Mouse (Mus musculus) heart, embryonic 14.5 days (tissue): Measurements from ENCODE around the gene Pcx. TPM values are rescaled to one million over a fixed set of nuclear protein-coding genes. Genes with fewer than 3 reads are reported as not detected.
"Not testable (repeated sequence)": the region's sequence is repeated elsewhere in the genome, so short reads cannot be mapped to it uniquely, and the experiment has no call there.

Experiments
- ATAC-seq: fragments of 200-750 bp; cut with Nextera tagmentation; 2 replicates; pipeline ENCODE4 v1.8.0; 2017; ENCODE audit warnings: low read depth, moderate TSS enrichment; ENCODE audit not compliant: insufficient number of reproducible peaks, insufficient read depth, low FRiP score
- H3K27ac ChIP-seq, 2 experiments: fragments of 200-500 bp in 1 of 2; fragments of 300-500 bp in 1 of 2; sonication (generic) in 1 of 2; replicated peaks in 1 of 2; 2 replicates each; pipeline ENCODE4 v1.5.1; 2012 to 2014; ENCODE audit warnings: low read depth in 2 of 2, low read length in 2 of 2, control low read depth in 1 of 2, mild to moderate bottlenecking in 1 of 2, mixed read lengths in 1 of 2; ENCODE audit not compliant: control insufficient read depth in 1 of 2, insufficient read depth in 1 of 2
- H3K27me3 ChIP-seq: fragments of 300-500 bp; sonication (generic); 2 replicates; pipeline ENCODE4 v1.6.1; 2014; ENCODE audit warnings: mild to moderate bottlenecking, low read length, control low read depth; ENCODE audit not compliant: control insufficient read depth, insufficient read depth
- H3K36me3 ChIP-seq: fragments of 300-500 bp; sonication (generic); 2 replicates; pipeline ENCODE4 v1.6.1; 2014; ENCODE audit warnings: mild to moderate bottlenecking, control low read depth, low read length, mixed read lengths; ENCODE audit not compliant: control insufficient read depth, insufficient read depth
- H3K4me1 ChIP-seq, 2 experiments: fragments of 200-500 bp in 1 of 2; fragments of 300-500 bp in 1 of 2; sonication (generic) in 1 of 2; 2 replicates each; pipeline ENCODE4 v1.6.1; 2012 to 2014; ENCODE audit warnings: low read length in 2 of 2, control low read depth in 1 of 2, mixed read lengths in 1 of 2; ENCODE audit not compliant: control insufficient read depth in 2 of 2, insufficient read depth in 2 of 2
- H3K4me2 ChIP-seq: fragments of 300-500 bp; sonication (generic); 2 replicates; pipeline ENCODE4 v1.6.1; 2014; ENCODE audit warnings: mild to moderate bottlenecking, low read length
- H3K4me3 ChIP-seq, 2 experiments: fragments of 200-500 bp in 1 of 2; fragments of 300-500 bp in 1 of 2; sonication (generic) in 1 of 2; 2 replicates each; pipeline ENCODE4 v1.5.1; 2012 to 2014; ENCODE audit warnings: low read length in 2 of 2, mild to moderate bottlenecking in 2 of 2, control low read depth in 1 of 2, low read depth in 1 of 2, moderate library complexity in 1 of 2; ENCODE audit not compliant: control insufficient read depth in 1 of 2, insufficient read depth in 1 of 2
- H3K9ac ChIP-seq: fragments of 300-500 bp; sonication (generic); 2 replicates; pipeline ENCODE4 v1.6.1; 2014; ENCODE audit warnings: mild to moderate bottlenecking, low read length
- H3K9me3 ChIP-seq: fragments of 300-500 bp; sonication (generic); 2 replicates; pipeline ENCODE4 v1.6.1; 2016; ENCODE audit warnings: low read length, control low read depth; ENCODE audit not compliant: control insufficient read depth
- WGBS: fragments of 180-500 bp; shearing (Covaris S2); extraction: QIAGEN DNeasy Blood & Tissue Kit; methylation state at CpG from one replicate; pipeline ENCODE4 v1.1.7; 2014; 5-methylcytosine and 5-hydroxymethylcytosine counted together
- polyA plus RNA-seq: library from polyadenylated mRNA; unstranded; fragments of >200 nt; fragmentation: Nextera tagmentation; extraction: Ambion mirVana; gene quantifications from 2 replicates; pipeline ENCODE4 v1.2.1, GENCODE M21; 2014

Pcx gene
- polyA plus RNA-seq, 1 experiment from 2014 or later: 8.7 TPM

DNA sequence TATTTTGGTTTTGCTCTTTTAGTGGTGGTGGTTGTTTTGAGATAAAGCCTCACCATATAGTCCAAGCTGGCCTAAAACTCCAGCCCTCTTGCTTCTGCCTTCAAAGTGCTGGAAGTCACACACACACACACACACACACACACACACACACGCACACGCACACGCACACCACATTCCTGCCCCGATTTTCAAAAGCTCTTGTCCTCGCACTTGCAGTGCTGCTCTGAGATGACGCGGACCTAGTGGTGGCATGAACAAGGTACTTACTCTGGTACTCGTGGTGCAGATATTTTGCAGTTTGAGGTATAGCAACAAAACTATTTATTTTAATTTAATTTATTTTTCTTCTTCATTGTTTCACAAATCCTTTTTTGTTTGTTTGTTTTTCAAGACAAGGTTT, 62.2 kb downstream of the Pcx start:
- Histone ChIP-seq H3K4me3 (no peak overlapping the region), H3K27ac (no peak overlapping the region), H3K4me1 (peaks cover 7 to 10% of the 10 kb centered on the region in 2 experiments; a peak in 3 of 4 replicates), H3K9me3 (no peaks in the 10 kb centered on the region), H3K27me3 (no peaks in the 10 kb centered on the region), H3K9ac (no peak overlapping the region), H3K36me3 (no peaks in the 10 kb centered on the region), H3K4me2 (no peak overlapping the region)
- 82% methylated on average over 8 of the region's 8 CpGs for WGBS
- ATAC-seq: no peak

DNA sequence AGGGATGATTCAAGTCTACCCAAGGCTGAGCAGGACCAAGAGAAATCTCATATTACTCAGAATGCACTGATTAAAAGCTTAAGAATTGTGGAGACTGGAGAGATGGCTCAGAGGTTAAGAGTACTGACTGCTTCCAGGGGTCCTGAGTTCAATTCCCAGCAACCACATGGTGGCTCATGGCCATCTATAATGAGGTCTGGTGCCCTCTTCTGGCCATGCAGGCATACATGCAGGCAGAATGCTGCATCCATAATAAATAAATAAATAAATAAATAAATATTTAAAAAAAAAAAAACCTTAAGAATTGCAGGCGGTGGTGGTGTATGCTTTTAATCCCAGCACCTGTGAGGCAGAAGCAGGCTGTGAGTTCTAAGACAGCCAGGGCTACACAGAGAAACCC, 63.0 kb downstream of the Pcx start:
- no peaks in the 10 kb centered on the region for H3K36me3 ChIP-seq

DNA sequence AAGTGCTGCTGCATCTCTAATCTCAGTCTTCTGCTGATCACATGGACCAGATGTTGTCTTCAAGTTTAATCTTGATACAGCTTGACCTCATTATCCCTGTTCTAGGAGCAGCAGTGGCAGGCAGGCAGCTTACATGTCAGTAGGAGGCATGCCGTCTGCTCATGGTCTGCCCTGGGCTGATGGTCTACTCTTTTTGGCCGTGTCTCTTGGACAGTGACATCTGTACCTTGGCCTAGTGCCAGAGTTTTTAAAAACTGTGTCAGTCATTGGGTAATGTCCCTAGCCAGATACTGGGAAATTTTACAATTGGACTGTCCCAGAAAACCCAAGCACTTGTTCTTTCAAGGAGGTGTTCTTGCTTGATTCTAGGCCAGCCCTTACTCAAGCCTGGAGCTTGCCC, 68.5 kb downstream of the Pcx start:
- no peak overlapping the region for H3K4me3 ChIP-seq
- H3K27ac ChIP-seq: no peak overlapping the region
- H3K27me3 ChIP-seq: no peaks in the 10 kb centered on the region
- no peak for ATAC-seq
- no peak overlapping the region for H3K9ac ChIP-seq
- WGBS: 40% methylated on average over 2 of the region's 2 CpGs
- H3K4me1 ChIP-seq: no peaks in the 10 kb centered on the region
- H3K4me2 ChIP-seq: no peak overlapping the region
- no peaks in the 10 kb centered on the region for H3K9me3 ChIP-seq
- no peaks in the 10 kb centered on the region for H3K36me3 ChIP-seq

More for the DNA sequence above, 63.0 kb downstream of the Pcx start:
- Histone ChIP-seq H3K27me3 (no peaks in the 10 kb centered on the region), H3K4me3 (no peak overlapping the region), H3K4me1 (peaks cover 4 to 7% of the 10 kb centered on the region in 2 experiments; a peak in 3 of 4 replicates), H3K27ac (no peak overlapping the region), H3K9me3 (no peaks in the 10 kb centered on the region), H3K9ac (no peak overlapping the region), H3K4me2 (no peak overlapping the region)
- WGBS: 89% methylated on average over 1 of the region's 1 CpGs
- ATAC-seq: no peak

DNA sequence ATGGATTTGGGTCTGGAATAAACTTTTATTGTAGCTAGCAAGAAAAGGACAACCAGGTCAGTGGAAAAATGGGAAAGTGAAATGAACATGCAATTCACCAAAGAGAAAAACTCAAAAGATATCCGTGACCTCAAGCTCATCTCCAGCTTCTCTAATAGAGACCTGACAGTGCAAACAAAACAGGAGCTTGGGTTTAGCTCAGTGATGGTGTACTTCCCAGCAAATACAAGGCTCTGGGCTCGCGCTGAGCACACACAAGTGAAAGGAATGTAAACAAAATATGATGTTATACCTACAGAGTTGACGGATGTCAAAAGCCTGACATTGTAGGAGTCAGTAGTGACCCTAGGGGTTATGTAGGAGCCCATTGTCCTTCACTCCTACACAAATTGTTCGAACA, 69.0 kb downstream of the Pcx start:
- Histone ChIP-seq H3K27me3 (no peaks in the 10 kb centered on the region), H3K4me2 (no peak overlapping the region), H3K9ac (no peak overlapping the region), H3K9me3 (no peaks in the 10 kb centered on the region), H3K27ac (no peak overlapping the region), H3K4me3 (no peak overlapping the region), H3K36me3 (no peaks in the 10 kb centered on the region), H3K4me1 (no peaks in the 10 kb centered on the region)
- no peak for ATAC-seq
- WGBS: 77% methylated on average over 5 of the region's 5 CpGs

DNA sequence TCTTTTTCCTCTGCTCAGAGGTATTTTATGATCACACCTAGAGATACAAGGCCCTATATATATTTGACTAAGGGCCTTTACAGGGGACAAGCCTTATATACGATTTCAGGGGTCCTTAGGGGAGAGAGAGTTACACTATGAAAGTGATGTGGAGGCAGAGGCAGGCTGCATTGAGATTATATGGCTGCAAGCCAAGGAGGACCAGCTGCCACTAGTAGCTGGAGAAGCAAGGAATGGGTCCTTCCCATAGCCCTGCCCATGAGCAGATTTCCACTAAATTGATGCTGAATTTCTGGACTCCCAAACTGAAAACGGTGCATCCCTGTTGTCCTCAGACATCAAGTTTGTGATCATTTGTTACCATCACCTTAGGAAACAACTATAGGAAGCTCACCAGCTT, 73.6 kb downstream of the Pcx start:
- Histone ChIP-seq H3K9ac (no peak overlapping the region), H3K4me1 (no peaks in the 10 kb centered on the region), H3K4me2 (no peak overlapping the region), H3K36me3 (no peaks in the 10 kb centered on the region), H3K9me3 (no peaks in the 10 kb centered on the region), H3K4me3 (no peak overlapping the region), H3K27ac (no peak overlapping the region), H3K27me3 (no peaks in the 10 kb centered on the region)
- 51% methylated on average over 2 of the region's 2 CpGs for WGBS
- no peak for ATAC-seq

DNA sequence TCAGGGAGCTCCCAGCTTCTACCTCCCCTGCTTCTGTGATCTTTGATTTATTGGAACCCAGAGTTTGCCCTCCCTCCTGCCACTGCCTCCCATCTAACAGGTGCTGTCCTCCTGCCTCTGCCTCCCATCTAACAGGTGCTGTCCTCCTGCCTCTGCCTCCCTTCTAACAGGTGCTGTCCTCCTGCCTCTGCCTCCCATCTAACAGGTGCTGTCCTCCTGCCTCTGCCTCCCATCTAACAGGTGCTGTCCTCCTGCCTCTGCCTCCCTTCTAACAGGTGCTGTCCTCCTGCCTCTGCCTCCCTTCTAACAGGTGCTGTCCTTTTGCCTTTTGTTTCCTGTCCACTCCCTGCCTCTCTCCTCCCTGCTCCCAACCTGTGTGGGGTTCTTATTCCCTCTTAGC, 76.5 kb downstream of the Pcx start:
- not testable (repeated sequence) for H3K9ac ChIP-seq, H3K27ac ChIP-seq, H3K9me3 ChIP-seq, H3K36me3 ChIP-seq, ATAC-seq, H3K4me1 ChIP-seq, H3K27me3 ChIP-seq, H3K4me3 ChIP-seq, H3K4me2 ChIP-seq

DNA sequence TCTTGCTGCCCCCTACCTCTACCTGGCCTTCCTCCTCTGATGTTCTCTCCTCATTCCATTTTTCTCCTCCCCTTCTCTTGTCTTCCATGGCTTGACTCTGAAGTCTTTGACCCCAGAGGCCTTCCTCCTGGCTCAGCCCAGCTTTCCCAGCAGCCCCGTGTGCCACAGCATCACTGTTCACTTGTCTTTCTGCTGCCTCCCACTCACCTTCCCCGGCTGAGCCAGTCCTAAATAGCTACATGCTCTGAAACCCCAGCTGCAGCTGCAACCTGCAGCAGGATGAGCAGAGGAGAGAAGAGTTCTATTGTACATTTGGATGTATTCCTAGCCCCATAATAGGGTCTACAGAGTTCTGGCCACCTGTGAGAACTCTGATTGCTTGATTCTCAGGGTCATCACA, 77.2 kb downstream of the Pcx start:
- Histone ChIP-seq H3K9ac (no peak overlapping the region), H3K4me2 (no peak overlapping the region), H3K27me3 (no peaks in the 10 kb centered on the region), H3K27ac (no peak overlapping the region), H3K9me3 (no peaks in the 10 kb centered on the region), H3K4me1 (no peaks in the 10 kb centered on the region), H3K4me3 (no peak overlapping the region), H3K36me3 (no peaks in the 10 kb centered on the region)
- 33% methylated on average over 2 of the region's 2 CpGs for WGBS
- no peak for ATAC-seq

DNA sequence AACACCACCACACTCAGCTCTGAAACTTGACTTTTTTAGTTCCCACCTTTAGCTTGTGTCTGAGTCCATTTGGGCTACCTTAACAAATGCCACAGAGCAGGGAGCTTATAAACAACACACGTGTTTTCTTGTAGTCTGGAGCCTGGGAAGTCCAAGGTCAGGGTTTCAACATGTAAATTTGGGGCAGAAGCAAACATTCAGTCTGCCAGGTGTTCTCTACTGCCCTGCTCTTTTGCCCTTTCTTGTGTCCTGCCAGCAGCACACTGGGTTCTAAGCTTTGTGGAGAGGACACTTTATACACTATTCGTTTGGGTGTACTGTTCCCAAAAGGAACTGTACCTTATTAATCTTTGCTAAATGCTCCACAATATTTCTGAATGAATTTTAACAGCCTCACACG, 78.2 kb downstream of the Pcx start:
- H3K9me3 ChIP-seq: no peaks in the 10 kb centered on the region
- no peak overlapping the region for H3K4me3 ChIP-seq
- no peak overlapping the region for H3K9ac ChIP-seq
- H3K27ac ChIP-seq: no peak overlapping the region
- 71% methylated on average over 3 of the region's 3 CpGs for WGBS
- H3K36me3 ChIP-seq: no peaks in the 10 kb centered on the region
- H3K4me1 ChIP-seq: no peaks in the 10 kb centered on the region
- no peak for ATAC-seq
- H3K4me2 ChIP-seq: no peak overlapping the region
- H3K27me3 ChIP-seq: no peaks in the 10 kb centered on the region
